Mouse (Mus musculus): Measurements from ENCODE around the gene Gng12. TPM values are rescaled to one million over a fixed set of nuclear protein-coding genes. Genes with fewer than 3 reads are reported as not detected.

Gene Gng12
- polyA plus RNA-seq, 1 experiment from 2014 or later, result 77.1 TPM

DNA sequence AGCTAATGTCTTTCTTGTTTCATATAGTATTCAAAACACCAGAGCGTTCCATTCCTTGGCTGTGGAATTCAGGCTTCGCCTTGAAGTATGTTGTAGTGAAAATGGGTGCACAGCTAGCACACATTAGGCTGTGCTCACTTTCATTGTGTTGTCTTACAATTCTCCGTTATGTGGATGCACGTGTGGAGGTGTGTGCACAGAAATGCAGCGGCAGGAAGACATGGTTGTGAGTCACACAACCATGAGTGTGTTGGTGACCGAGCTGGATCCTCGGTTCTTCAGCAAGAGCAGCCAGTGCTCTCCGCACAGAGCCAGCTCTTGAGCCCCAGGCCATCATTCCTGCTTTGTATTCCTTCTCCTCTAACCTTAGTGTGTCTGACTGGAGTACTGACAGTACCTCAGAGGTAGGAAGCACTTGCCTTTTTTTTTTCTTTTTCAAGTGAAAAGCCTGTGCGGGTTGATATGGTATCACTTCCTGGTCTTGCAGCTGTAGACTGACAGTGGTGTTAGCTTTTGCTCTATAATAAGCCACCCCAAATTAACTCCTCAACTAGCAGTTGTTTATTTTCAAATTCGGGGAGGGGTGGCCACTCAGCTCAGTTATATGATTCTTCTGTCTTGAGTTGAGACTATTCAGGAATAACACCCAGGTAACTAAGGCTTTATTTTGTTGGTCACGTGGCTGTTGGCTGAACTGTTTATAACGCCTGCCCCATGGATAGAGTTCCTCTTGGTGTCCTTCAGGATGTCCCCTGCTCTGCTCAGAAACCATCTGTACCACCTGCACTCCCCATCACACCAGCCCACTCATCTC is 48.2 kb downstream of the Gng12 start:
- Histone ChIP-seq H3K4me1 (ENCODE audit: insufficient read depth, low read depth, low read length) (peaks cover 4% of the 10 kb centered on the region; the same call in 1 of the 2 replicates), H3K36me3 (ENCODE audit: insufficient read depth, low read length) (no peaks in the 10 kb centered on the region), H3K4me2 (replicated peaks; ENCODE audit: low read depth, low read length) (no peak overlapping the region), H3K4me3 (ENCODE audit: low read depth, low read length) (no peak overlapping the region), H3K27me3 (replicated peaks; ENCODE audit: insufficient read depth, low read length) (no peaks in the 10 kb centered on the region), H3K9me3 (ENCODE audit: low read length) (no peaks in the 10 kb centered on the region), H3K9ac (replicated peaks; ENCODE audit: low read depth) (no peak overlapping the region), H3K27ac (ENCODE audit: low read length) (no peak overlapping the region)
- no peak for DNase-seq (ENCODE audit: low spot score)
- no peak for ATAC-seq
- WGBS, result 70% methylated on average over 12 of the region's 12 CpGs
- TF ChIP-seq EP300 (IDR thresholded peaks at IDR 0.05) (no peak), CTCF (IDR thresholded peaks at IDR 0.05) (no peak)

DNA sequence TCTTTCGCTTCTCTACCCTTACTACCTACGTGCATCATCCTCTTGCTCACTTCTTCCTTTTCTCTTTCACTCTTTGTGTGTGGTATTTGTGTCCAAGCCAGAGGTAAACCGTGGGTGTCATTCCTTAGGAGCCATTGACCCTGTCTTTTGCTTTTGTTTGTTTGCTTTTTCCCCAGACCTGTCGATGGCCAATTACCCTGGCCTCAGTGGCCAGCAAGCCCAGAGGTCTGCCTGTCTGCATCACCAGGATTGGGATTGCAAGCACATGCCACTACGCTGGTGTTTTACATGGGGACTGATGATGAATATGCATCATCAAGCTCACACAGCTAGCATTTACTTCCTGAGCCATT is 48.8 kb downstream of the Gng12 start:
- Histone ChIP-seq H3K9me3 (ENCODE audit: low read length) (no peaks in the 10 kb centered on the region), H3K27me3 (replicated peaks; ENCODE audit: insufficient read depth, low read length) (no peaks in the 10 kb centered on the region), H3K36me3 (ENCODE audit: insufficient read depth, low read length) (no peaks in the 10 kb centered on the region), H3K4me1 (ENCODE audit: insufficient read depth, low read depth, low read length) (peaks cover 4% of the 10 kb centered on the region; the same call in 1 of the 2 replicates), H3K4me2 (replicated peaks; ENCODE audit: low read depth, low read length) (no peak overlapping the region), H3K9ac (replicated peaks; ENCODE audit: low read depth) (no peak overlapping the region), H3K4me3 (ENCODE audit: low read depth, low read length) (no peak overlapping the region), H3K27ac (ENCODE audit: low read length) (no peak overlapping the region)
- ATAC-seq (no peak), DNase-seq (ENCODE audit: low spot score) (no peak)
- no peak for TF ChIP-seq EP300 (IDR thresholded peaks at IDR 0.05)
- TF ChIP-seq CTCF (IDR thresholded peaks at IDR 0.05), result no peak
- WGBS, result 56% methylated on average over 5 of the region's 5 CpGs

DNA sequence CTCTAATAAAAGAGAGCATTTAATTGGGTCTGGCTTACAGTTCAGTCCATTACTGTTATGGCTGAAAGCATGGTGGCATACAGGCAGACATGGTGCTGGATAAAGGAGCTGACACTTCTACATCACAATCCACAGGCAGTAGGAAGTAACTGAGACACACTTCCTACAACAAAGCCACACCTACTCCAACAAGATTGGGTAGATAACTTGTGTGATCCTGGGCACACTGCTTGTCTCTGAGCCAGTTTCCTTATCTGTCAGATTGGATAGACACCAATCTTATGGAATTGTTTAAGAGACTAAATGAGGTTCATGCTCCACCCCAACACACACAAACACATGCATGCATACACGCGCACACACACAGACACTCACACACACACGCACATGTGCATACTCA is 51.9 kb downstream of the Gng12 start:
- 94% methylated on average over 3 of the region's 3 CpGs for WGBS
- Histone ChIP-seq H3K27me3 (replicated peaks; ENCODE audit: insufficient read depth, low read length) (no peaks in the 10 kb centered on the region), H3K9me3 (ENCODE audit: low read length) (no peaks in the 10 kb centered on the region), H3K36me3 (ENCODE audit: insufficient read depth, low read length) (no peaks in the 10 kb centered on the region), H3K27ac (ENCODE audit: low read length) (no peak overlapping the region), H3K4me1 (ENCODE audit: insufficient read depth, low read depth, low read length) (peaks cover 4% of the 10 kb centered on the region; the same call in 1 of the 2 replicates), H3K9ac (replicated peaks; ENCODE audit: low read depth) (no peak overlapping the region), H3K4me2 (replicated peaks; ENCODE audit: low read depth, low read length) (no peak overlapping the region), H3K4me3 (ENCODE audit: low read depth, low read length) (no peak overlapping the region)
- TF ChIP-seq CTCF (IDR thresholded peaks at IDR 0.05), result no peak
- no peak for TF ChIP-seq EP300 (IDR thresholded peaks at IDR 0.05)
- ATAC-seq, result no peak
- no peak for DNase-seq (ENCODE audit: low spot score)

DNA sequence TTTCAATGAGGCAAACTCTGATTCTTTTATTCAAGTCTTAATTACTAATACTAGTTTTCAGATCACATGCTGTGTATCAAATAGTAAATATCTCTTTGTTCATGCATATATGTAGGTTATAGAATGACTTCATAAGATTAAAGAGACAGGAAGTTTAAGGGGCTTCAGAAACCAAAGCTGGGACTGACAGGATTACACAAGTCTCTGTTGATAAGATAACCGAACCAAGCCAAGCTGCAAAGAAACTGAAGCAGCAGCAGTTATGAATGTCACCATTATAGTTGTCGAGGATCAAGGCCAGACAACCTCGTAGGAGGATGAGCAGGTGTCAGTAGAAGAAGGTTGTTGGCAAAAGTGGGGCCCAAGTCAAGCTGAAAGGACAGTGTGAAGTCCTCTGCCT is 52.7 kb downstream of the Gng12 start:
- TF ChIP-seq EP300 (IDR thresholded peaks at IDR 0.05), result no peak
- Histone ChIP-seq H3K36me3 (ENCODE audit: insufficient read depth, low read length) (no peaks in the 10 kb centered on the region), H3K27ac (ENCODE audit: low read length) (no peak overlapping the region), H3K9me3 (ENCODE audit: low read length) (no peaks in the 10 kb centered on the region), H3K9ac (replicated peaks; ENCODE audit: low read depth) (no peak overlapping the region), H3K4me1 (ENCODE audit: insufficient read depth, low read depth, low read length) (no peaks in the 10 kb centered on the region), H3K4me2 (replicated peaks; ENCODE audit: low read depth, low read length) (no peak overlapping the region), H3K4me3 (ENCODE audit: low read depth, low read length) (no peak overlapping the region), H3K27me3 (replicated peaks; ENCODE audit: insufficient read depth, low read length) (no peaks in the 10 kb centered on the region)
- 39% methylated on average over 3 of the region's 3 CpGs for WGBS
- DNase-seq (ENCODE audit: low spot score) (no peak), ATAC-seq (no peak)

DNA sequence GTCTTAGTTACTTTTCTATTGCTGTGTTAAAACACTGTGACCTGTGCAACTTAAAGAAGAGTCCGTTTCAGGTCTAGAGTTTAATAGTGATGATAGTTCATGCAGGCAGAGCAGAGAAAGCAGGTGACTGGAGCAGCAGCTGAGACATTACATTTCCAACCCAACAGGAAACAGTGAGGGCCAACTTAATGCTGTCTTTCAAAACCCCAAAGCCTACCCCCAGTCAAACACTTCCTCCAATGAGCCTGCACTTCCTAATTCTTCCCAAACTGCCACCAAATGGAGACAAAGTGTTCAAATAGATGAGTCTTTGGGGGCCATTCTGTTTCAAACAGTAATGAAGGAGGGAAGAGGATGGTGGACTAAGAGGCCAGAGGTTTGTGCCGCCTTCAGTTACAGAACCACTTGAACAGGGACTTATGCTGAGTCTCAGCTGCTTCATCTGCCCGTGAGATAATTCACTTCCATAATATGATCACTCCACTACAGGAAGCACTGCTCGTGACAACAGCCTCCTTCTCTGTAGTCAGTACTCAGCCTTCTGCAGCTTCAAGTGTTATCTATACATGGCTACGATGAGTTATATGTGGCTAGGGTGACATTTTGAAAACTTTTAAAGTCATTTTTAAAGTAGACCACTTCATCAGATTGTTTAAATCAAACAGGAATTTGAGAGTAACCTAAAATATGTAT is 55.7 kb downstream of the Gng12 start:
- DNase-seq (ENCODE audit: low spot score) (no peak), ATAC-seq (no peak)
- Histone ChIP-seq H3K27ac (ENCODE audit: low read length) (no peak overlapping the region), H3K9me3 (ENCODE audit: low read length) (no peaks in the 10 kb centered on the region), H3K36me3 (ENCODE audit: insufficient read depth, low read length) (no peaks in the 10 kb centered on the region), H3K27me3 (replicated peaks; ENCODE audit: insufficient read depth, low read length) (no peaks in the 10 kb centered on the region), H3K4me2 (replicated peaks; ENCODE audit: low read depth, low read length) (no peak overlapping the region), H3K4me1 (ENCODE audit: insufficient read depth, low read depth, low read length) (no peaks in the 10 kb centered on the region), H3K9ac (replicated peaks; ENCODE audit: low read depth) (no peak overlapping the region), H3K4me3 (ENCODE audit: low read depth, low read length) (no peak overlapping the region)
- TF ChIP-seq CTCF (IDR thresholded peaks at IDR 0.05), result no peak
- TF ChIP-seq EP300 (IDR thresholded peaks at IDR 0.05), result no peak
- WGBS, result 71% methylated on average over 5 of the region's 5 CpGs

DNA sequence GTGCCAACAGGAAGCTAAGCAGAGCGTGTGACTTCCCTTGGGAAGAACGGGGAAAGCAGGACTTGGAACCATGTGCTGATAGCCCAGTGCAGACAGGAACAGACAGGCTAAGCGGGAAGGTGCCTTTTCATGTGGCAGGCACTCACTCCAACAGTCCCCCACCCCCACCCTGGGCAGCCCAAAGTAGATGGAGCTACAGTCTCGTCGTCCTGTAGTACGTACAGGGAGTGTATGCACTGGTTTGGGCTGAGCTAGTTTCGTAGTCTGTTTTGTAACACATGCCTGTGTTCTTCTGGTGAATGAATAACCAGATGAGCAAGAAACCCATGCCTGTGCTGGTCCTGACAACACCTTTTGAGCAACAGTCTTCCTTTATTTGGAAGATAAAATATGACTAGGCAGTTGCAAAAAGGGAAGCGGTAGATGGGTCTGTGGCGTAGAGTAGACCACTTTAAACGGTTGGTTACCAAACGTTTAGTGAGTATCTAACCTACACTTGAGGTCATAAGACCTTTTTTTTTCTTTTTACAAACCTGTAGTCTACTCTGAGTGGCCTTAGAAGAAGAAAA is 57.8 kb downstream of the Gng12 start:
- peak; percentile 71 for ATAC-seq
- no peak overlapping the region for H3K9ac ChIP-seq (replicated peaks; ENCODE audit: low read depth)
- no peaks in the 10 kb centered on the region for H3K4me1 ChIP-seq (ENCODE audit: insufficient read depth, low read depth, low read length)
- H3K4me2 ChIP-seq (replicated peaks; ENCODE audit: low read depth, low read length), result no peak overlapping the region
- no peaks in the 10 kb centered on the region for H3K27me3 ChIP-seq (replicated peaks; ENCODE audit: insufficient read depth, low read length)
- 45% methylated on average over 11 of the region's 11 CpGs for WGBS
- no peak for TF ChIP-seq CTCF (IDR thresholded peaks at IDR 0.05)
- TF ChIP-seq EP300 (IDR thresholded peaks at IDR 0.05), result no peak
- no peak overlapping the region for H3K27ac ChIP-seq (ENCODE audit: low read length)
- H3K36me3 ChIP-seq (ENCODE audit: insufficient read depth, low read length), result no peaks in the 10 kb centered on the region
- H3K4me3 ChIP-seq (ENCODE audit: low read depth, low read length), result no peak overlapping the region
- DNase-seq (ENCODE audit: low spot score), result peak; percentile 13
- no peaks in the 10 kb centered on the region for H3K9me3 ChIP-seq (ENCODE audit: low read length)
